Mouse (Mus musculus): Measurements from ENCODE around the gene Tub. TPM values are rescaled to one million over a fixed set of nuclear protein-coding genes. Genes with fewer than 3 reads are reported as not detected.

The Tub gene
- total RNA-seq (2021) = 100 to 1,000 TPM; 181 to 205 TPM

DNA sequence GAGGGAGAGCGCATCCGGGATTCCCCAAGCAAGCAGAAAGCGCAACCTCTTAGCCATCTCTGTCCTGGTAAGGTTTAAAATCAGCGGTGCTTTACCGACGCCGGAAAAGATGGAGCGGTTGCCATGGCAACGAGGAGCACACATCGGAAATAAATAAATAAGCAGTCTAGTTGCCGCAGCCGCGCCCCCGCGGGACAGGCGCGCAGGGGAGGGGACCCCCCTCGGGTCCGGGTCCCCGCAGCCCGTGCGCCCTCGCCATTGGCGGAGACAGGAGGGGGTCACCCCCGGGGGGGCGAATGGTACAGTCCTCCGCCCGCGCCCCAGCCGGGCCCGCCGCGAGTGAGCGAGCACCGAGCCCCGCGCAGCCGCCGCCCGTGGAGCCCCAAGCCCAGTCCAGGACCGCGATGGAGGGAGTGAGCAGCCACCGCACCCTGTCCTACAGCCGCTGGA lies at the start of gene Tub:
TSS of gene Tub (plus strand) at position 27 of the 450 bp plus-strand sequence.
- no peak for DNase-seq

DNA sequence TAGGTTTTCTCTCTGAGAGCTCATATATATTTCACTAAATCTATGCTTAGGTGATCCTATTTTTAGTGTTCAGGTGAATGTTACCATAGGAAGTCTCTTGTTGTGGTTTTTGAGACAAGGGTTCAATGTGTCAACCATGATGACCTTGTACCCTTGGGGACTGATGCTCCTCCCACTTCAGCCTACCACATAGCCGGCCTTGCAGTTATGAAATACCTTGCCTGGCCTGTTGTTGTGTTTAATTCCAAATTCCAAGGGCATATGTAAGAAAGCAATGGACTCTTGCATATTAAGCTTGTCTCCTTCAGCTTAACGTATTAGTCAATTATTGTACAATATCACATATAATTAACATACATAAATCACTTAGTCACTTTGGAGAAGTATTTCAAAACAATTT lies 46.2 kb upstream of the Tub start:
- DNase-seq = no peak

DNA sequence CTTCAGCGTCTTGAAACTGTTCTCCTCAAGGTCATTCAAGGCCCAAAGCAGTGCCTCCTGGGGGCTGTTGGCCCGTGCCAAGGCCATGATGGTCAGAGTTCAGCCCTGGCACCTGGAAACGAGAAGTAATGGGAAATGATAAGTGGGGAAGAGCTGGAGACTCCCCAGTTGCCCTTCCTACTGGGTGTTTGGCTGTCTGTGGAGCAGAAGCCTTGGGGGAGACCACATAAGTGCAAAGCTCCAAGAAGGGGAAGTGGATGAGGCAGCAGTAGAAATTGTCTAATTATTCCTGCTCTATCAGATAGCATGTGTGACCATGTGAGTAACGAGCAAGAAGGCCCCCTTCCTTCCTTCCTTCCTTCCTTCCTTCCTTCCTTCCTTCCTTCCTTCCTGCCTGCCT lies 23.1 kb upstream of the Tub start:
- DNase-seq = no peak

DNA sequence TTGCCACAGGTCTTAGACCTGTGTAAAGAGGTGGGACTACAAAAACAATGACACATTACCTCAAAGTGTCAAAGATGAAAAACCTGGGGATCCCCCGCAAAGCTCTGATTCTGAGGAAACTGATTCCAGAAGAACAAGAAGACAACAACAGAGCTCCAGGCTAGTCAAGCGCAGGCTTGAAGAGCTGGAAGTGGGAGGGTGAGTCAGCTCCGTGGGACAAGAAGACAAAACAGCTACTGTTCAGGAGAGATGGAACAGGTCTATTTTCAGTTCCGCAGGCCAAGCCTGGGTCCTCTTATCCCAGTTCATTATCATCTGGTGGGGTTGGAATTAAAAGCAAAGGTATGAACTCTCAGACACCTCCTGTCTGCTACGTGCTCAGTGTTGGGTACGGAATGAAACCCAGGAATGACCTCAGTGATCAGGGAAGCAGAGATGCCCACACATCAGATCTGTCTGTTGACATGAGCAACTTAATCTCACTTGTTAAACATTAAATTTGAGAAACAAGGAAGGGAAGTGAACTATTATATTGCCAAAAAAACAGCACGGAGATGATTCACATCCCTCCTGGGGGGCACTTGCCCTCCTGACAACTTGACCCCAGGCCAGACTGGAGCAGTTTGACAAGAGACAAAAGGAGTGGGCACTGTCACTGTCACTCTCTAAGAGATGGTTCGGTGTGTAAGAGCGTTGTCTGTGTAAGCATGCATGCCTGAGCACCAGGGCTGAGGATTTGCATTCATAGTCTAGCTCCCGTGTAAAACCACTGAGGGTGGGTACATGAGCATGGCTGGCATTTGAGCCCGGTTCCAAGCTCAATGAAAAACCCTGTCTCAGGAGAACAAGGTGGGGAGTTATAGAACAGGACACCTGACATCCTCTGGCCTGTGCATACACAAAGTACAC lies 21.6 kb upstream of the Tub start:
- no peak for DNase-seq

DNA sequence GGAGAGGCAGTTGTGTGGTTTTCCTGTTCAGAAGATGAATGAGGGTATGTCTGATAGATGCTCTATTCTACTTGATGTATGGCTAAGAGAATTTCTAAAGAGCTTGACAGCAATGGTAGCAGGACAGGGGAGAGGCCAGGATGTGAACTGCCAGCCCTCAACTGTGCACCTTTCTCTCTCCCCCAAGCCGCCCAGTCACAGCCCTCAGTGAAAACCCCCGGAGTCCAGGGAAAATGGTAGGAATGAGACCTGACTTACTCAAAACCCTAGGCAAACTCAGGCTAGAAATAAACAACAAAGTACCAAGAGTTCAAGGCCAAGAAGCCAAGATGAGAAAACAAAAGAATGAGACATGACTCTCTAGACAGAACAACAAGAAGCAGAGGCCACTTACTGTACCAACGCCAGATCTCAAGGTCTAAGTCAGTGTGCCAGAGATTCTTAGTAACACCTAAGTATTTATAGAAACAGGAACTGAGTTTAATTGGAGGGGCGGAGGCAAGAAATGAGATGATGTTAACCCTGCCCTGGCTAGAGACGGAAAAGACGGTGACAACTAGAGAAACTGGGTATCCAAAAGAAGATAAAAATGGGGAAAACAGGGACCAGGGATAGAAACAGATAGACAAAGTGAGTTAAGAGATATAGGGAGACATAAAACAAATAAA lies 20.3 kb upstream of the Tub start, which contains the start of gene Nlrp10:
TSS of gene Nlrp10 (minus strand) at position 453 of the 668 bp plus-strand sequence.
- no peak for DNase-seq

DNA sequence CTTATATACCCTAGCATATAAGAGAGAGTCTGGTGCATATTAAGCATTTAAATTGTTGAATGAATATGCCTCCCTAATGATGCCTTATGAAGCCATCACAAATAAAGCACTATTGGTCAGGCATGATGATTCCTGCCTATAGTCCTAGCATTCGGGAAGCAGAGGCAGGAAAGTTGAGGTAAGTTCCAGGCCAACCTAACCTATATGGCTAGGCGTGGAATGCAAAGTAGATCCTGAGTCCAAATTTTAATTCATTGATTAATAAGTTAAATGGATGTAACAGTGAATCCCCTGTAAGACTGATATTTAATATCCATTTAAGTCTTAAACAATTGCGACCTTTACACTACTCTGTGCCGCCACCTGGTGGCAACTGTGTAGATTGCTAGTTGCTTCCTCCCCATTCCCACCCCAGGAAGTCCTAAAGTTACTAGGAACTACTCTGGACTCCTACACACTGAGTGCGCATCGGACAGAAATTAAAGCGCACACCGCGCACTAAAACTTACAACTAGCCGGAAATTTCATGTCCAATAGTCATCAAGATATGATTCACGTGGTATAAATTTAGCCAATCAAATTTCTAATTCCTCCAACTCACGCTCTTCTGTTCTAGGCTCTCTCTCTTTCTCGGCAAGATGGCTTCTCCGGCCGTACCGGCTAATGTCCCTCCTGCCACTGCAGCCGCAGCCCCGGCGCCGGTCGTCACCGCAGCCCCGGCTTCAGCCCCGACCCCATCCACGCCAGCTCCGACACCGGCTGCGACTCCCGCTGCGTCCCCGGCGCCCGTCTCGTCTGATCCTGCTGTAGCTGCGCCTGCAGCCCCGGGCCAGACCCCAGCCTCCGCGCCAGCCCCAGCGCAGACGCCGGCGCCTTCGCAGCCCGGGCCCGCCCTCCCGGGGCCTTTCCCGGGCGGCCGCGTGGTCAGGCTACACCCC lies 16.1 kb upstream of the Tub start, which contains the start of gene Eif3f:
TSS of gene Eif3f (plus strand) at position 624 of the 938 bp plus-strand sequence.
- peak; percentile 94 for DNase-seq

DNA sequence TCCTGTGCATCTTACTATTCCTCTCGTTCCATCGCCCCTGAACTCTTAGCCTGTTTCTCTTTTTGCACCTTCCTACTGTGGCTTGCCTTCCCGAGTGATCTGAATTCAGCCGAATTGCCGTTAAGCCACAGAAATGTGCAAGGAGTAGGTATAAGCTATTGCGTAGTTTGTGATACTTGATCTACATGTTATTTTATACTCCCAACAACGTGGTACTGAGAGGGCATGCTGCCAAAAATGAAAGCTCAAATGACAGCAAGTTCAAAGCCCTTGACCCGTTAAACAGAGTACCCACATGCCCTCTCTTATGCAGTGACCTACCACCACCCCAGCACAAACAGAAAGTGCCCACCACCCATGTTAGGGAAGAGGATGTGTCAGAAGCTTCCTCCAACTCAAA lies 15.3 kb upstream of the Tub start:
- DNase-seq = no peak

DNA sequence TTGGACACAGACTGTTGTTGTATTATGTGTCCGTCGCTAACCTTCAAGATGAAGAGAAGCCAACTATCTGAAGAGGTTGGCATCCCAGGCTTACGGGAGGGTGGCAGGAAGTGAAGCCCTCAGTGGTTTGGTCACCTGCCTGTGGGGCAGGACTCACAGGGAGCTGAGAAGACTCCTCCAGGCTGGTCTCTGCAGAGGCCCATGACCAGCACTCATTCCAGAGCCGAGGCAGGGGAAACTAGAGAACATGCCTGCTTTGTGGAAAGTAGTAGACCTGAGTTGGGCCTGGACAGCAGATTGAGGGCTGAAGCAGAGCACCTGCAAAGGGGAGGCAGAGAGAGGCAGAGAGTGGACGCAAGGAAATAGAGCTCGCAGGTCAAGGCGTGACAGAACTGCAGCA lies 14.7 kb upstream of the Tub start:
- DNase-seq = no peak

DNA sequence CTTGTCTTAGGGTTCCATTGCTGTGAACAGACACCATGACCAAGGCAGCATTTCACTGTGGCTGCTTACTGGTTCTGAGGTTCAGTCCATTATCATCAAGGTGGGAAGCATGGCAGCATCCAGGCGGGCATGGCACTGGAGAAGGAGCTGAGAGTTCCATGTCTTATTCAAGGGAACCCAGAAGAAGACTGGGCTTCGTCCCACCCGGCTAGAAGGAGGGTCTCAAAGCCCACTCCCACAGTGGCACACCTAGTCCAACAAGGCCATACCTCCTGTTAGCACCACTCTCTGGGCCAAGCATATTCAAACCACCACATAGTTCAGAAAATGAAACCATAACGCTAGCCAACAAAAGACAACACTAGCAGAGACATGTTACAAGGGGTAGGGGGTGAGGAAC lies 13.5 kb upstream of the Tub start:
- DNase-seq = no peak

DNA sequence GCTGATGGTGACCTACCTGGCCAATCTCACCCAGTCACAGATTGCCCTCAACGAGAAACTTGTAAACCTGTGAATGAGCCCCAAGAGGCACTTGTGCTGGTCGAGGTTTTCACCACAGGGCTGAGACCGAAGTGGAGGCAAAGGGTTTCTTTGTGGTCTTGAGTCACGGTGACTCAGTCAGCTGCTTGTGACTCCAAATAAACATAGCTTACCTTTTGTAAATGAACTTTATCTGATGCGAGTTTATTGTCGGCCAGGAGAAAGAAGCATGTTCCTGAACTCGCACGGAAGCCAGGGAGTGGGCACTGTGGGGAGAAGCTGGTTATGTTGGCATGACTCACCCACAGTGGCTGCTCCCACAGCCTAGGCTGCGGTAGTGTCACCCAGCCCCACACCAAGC lies 8.7 kb upstream of the Tub start:
- no peak for DNase-seq

DNA sequence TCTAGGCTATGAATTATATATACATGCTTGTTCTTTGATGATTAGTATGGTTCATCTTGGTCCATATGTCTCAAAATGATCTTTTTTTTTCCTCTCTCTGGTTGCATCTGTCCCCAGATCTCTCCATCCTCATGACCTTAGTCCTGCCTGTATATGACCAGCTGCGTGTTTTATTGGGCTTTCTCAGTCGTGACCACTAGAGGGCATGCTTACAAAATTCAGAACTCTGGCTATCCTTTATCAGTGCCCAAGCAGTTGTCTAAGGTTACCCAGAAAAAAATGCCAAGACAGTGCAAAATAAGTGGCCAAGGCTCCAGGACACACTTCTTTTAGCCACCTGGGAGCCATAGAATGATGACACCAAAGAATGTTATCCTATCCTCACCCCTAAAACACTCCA lies 6.1 kb upstream of the Tub start:
- DNase-seq = no peak

DNA sequence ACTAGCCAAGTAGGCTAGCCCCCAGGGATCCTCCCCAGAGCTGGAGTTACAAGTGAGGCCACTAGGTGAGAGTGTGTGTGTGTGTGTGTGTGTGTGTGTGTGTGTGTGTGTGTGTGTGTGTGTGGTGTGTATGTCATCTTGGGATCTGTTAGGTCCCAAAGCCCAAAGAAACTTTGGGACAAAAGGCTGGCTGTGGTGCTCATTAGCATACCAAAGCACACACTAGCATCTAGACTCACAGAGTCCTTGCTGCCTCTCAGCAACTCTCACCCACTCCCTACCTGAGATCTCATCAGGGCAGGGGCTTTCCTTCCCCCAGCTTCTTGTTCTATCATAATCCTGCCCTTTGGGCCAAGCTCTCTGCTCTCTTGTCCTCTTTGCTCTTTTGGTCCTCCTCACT lies 1.5 kb upstream of the Tub start:
- no peak for DNase-seq

DNA sequence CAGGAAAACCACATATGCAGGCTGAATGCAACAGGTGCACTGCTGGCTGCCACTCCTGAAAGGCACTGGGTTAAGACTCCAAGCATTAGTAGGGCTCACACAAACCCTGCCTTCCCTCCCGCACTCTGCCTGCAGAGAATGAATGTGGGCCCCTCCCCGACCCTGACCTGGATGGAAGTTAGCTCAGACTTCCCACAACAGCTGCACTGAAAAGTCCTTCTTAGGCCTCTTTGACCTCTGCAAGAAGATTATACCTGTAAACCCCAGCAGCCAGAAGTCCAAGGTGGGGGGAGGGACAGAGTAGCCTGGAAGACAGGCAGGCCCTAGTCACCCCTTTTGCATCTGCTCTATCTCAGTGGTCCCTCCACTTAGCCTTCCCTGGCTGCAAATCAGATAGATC lies 837 bp upstream of the Tub start:
- no peak for DNase-seq

DNA sequence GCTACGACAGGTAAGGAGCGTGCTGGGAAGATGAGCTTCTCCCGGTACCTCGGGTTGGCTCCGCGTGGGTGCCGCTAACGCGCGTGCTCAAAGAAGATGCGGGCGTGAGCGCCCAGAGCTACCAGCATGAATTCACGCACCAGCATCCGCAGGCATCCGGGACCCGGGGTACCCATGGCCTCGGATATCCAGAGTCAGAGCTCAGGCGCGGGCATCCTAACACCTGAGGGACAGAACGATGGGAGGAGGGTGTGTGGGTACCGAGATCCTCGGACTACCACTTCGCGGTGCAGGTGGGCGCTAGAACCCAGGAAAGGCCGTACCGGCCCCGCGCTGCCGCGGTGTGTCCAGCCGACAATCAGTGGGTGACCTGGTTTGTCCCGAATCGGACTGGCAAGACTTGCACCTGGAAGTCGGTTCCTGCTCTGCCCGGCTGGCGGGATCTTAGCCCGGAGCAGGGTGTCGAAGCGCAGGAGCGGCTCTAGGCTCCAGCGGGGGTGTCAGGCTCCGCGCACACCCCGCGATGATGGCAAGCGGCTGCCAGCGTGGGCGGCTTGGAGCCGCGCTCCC lies 709 bp downstream of the Tub start:
- peak; percentile 81 to 85 for DNase-seq

DNA sequence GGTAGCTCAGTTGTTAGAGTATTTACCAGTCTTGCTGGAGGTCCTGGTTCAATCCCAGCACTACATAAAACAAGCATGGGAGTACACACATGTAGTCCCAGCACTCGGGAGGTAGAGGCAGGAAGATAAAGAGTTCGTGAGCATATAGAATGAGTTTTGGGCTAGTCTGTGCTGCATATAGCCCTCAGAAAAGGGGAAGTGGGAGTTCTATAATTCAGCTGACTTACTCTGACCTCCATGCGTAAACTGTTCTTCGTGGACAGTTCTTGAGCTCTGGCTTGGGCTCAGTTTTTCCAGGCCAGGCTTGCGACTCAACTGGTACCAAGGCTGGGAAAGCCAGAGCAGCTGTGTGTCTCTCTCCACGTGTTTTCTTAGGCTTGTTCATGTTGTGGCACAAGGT lies 2.7 kb downstream of the Tub start:
- DNase-seq = no peak

DNA sequence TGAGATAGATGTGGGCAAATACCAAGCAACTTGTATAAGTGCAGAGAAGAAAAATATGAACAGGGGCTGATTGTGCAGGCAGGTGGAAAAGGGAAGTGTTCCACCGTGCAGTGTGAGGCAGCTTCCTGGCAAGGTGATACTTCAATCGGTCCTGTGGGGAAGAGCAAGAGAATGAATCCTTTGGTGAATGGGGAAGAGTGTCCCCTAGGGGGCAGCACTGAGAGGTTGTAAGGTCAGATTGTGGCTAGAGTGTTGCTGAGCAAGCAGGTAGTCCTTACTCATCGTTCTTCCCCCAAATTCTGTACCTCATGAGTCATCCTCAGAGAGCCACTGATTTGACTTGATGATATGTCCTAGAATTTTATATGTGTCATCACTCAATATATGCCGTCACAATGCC lies 4.0 kb downstream of the Tub start:
- DNase-seq = no peak

DNA sequence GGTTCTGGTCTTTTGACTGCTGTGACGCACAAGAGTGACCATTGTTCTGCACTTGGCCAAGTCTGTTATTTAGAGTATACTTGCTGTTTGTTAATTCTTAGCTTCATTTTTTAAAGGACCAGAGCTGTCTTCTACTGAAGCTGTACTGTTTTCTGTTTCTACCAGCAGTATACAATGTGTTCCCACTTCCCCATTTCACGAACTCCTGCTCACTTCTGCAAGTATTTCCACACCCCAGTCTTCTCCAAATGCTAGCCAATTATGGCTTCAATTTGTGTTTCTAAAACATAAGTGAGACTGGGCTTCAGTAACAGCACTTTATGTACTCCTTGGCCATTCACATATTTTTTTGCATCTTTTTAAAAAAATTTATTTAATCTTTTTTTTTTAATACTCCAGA lies 7.6 kb downstream of the Tub start:
- DNase-seq = no peak

DNA sequence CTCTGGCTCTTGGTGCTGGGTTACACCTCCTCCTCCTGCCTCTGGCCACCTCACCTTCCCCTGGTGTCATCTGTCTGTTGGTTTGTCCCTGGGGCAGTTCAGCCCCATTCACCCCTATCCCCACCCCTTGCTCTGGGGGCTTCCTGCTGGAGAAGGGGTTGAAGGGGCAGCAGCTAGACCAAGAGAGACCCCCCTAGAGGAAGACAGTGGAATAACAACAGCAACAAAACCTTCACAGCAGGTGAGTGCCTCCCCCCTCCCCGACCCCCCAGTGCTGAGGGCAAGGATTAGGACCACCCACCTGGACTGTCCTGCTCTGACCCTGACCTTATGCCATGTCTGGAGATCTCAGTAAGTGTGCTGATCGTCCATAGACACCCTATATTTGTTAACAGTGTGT lies 15.8 kb downstream of the Tub start:
- DNase-seq = no peak

DNA sequence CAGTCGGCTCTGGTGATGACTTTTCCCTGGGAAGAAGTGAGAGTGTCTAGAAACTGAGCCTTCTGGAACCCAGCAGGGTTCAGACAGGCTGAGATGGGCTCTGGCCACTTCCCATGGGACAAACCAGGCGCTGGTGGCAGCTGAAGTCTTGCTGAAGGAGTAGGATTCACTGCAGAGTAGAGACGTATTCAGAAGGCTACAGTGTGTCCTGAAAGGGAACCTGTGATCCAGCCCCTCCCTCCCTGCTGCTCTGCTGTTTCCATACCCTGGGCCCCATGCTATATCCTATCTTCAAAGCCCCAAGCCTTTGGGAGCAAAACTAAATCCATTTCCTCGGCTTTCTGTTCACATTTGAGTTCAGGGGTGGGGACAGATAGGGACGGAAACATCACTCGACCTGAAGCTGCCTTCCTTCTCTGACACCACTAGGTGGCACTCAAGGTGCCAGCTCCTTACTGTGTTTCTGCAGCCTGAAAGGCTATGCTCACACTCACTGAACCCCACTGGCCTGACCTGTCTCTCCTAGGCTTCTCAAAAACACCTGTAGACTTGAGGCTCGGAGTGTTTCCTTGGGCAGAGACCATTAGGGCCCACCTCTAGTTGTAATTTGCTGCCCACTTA lies 16.7 kb downstream of the Tub start:
- DNase-seq = peak in 1 of 2 experiments; percentile 49

DNA sequence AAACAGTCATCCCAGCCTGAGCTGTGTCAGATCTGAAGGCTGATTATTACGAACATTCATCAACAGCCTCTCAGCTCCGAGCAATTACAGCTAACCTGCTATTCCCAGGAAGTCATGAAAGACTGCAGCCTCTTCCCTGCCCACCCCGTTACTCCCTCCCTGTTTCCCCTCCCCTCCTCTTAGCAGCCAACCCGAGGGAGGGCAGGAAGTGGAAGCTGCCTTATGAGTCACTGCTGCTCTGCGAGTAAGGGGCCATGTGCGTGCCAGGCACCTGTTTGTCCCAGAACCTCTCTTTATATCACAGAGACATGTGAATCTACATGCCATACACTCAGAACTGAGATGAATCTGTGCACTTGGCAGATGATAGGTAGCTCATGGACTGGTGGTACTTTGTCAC lies 18.1 kb downstream of the Tub start:
- no peak for DNase-seq

DNA sequence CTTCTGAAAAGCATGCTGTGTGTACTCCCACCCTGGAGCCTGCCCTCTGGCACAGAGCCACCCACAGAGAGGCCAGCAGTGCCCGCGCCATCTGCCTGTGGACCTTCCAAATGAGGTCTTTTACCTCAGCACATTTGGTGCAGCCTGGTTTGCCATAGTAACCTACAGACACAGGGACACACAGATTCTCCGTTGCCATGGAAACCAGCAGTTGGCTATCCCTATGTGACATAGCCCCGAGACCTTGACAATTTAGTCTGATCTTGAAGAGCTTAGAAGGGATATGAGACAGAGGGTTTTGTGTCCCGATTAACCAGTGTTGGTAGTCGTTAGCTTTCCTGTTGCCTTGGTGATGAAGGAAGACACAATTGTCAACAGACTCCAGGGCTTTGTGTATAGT lies 22.1 kb downstream of the Tub start:
- no peak for DNase-seq
